Mouse (Mus musculus): ENCODE measurements at regions not wholly inside any gene's neighbourhood (a gene's known extent, or its start where the extent isn't known, plus 50 kb on each side); places are given as distances from the start of the nearest gene placed in this dataset.
"Not testable (repeated sequence)": the region's sequence is repeated elsewhere in the genome, so short reads cannot be mapped to it uniquely, and the experiment has no call there.

GRCm38 (mm10) chr5:148820476-148820875 lies 108.6 kb downstream of the Katnal1 start:
- in situ Hi-C loops (cut with MboI, MseI): no loop called here

- in situ Hi-C loops (cut with MboI, MseI): no loop called here
Observed at GRCm38 (mm10) chr5:148819423-148819822, 109.7 kb downstream of the Katnal1 start.

- in situ Hi-C loops (cut with MboI, MseI): no loop called here
Observed at GRCm38 (mm10) chr5:148818746-148819145, 110.4 kb downstream of the Katnal1 start.

GRCm38 (mm10) chr5:148812840-148813239 lies 116.3 kb downstream of the Katnal1 start:
- in situ Hi-C loops (cut with MboI, MseI): no loop called here

GRCm38 (mm10) chr5:148812016-148812415 lies 117.1 kb downstream of the Katnal1 start:
- in situ Hi-C loops (cut with MboI, MseI): no loop called here

- in situ Hi-C loops (cut with MboI, MseI): no loop called here
Observed at GRCm38 (mm10) chr5:148809485-148809884, 119.6 kb downstream of the Katnal1 start.

- in situ Hi-C loops (cut with MboI, MseI): no loop called here
Observed at GRCm38 (mm10) chr5:148809055-148809454, 120.1 kb downstream of the Katnal1 start.

- in situ Hi-C loops (cut with MboI, MseI): no loop called here
Observed at GRCm38 (mm10) chr5:148808426-148808825, 120.7 kb downstream of the Katnal1 start.

GRCm38 (mm10) chr5:148807612-148808011 lies 121.5 kb downstream of the Katnal1 start:
- in situ Hi-C loops (cut with MboI, MseI): no loop called here

- in situ Hi-C loops (cut with MboI, MseI): no loop called here
Observed at GRCm38 (mm10) chr5:148805030-148805429, 124.1 kb downstream of the Katnal1 start.

GRCm38 (mm10) chr5:148803772-148804171 lies 125.3 kb downstream of the Katnal1 start:
- in situ Hi-C loops (cut with MboI, MseI): no loop called here

GRCm38 (mm10) chr5:148802720-148803119 lies 126.4 kb downstream of the Katnal1 start:
- in situ Hi-C loops (cut with MboI, MseI): no loop called here

- in situ Hi-C loops (cut with MboI, MseI): no loop called here
Observed at GRCm38 (mm10) chr5:148798541-148798940, 130.6 kb downstream of the Katnal1 start.

- in situ Hi-C loops (cut with MboI, MseI): no loop called here
Observed at GRCm38 (mm10) chr5:148796072-148796471, 133.0 kb downstream of the Katnal1 start.

- in situ Hi-C loops (cut with MboI, MseI): no loop called here
Observed at GRCm38 (mm10) chr5:148794465-148794864, 134.7 kb downstream of the Katnal1 start.

- in situ Hi-C loops (cut with MboI, MseI): no loop called here
Observed at GRCm38 (mm10) chr5:148792736-148793440, 136.2 kb downstream of the Katnal1 start.

- in situ Hi-C loops (cut with MboI, MseI): no loop called here
Observed at GRCm38 (mm10) chr5:148791651-148792050, 137.5 kb downstream of the Katnal1 start.

- in situ Hi-C loops (cut with MboI, MseI): not testable (repeated sequence)
Observed at GRCm38 (mm10) chr5:148790343-148790742, 138.8 kb downstream of the Katnal1 start.

- in situ Hi-C loops (cut with MboI, MseI): no loop called here
Observed at GRCm38 (mm10) chr5:148789823-148790222, 139.3 kb downstream of the Katnal1 start.

GRCm38 (mm10) chr5:148789147-148789566 lies 140.0 kb downstream of the Katnal1 start:
- in situ Hi-C loops (cut with MboI, MseI): no loop called here

GRCm38 (mm10) chr5:148788690-148789089 lies 140.4 kb downstream of the Katnal1 start:
- in situ Hi-C loops (cut with MboI, MseI): no loop called here

GRCm38 (mm10) chr5:148787270-148787669 lies 141.8 kb downstream of the Katnal1 start:
- in situ Hi-C loops (cut with MboI, MseI): no loop called here

GRCm38 (mm10) chr5:148781076-148781475 lies 148.0 kb downstream of the Katnal1 start:
- in situ Hi-C loops (cut with MboI, MseI): not testable (repeated sequence)
